Mouse (Mus musculus) heart, embryonic 12.5 days (tissue): ENCODE measurements around the gene Tmem165. TPM values are rescaled to one million over a fixed set of nuclear protein-coding genes. Genes with fewer than 3 reads are reported as not detected.

Experiments
- ATAC-seq: fragments of 200-750 bp; cut with Nextera tagmentation; 2 replicates; pipeline ENCODE4 v1.8.0; 2017; ENCODE audit warnings: moderate TSS enrichment, moderate library complexity; ENCODE audit not compliant: insufficient number of reproducible peaks, low FRiP score
- H3K27ac ChIP-seq: fragments of 300-500 bp; sonication (generic); 2 replicates; pipeline ENCODE4 v1.5.1; 2016; ENCODE audit warnings: mild to moderate bottlenecking, moderate library complexity; ENCODE audit not compliant: poor library complexity, severe bottlenecking
- H3K27me3 ChIP-seq: fragments of 300-500 bp; sonication (generic); replicated peaks from 2 replicates; pipeline ENCODE4 v1.6.1; 2016; ENCODE audit warnings: mild to moderate bottlenecking, moderate library complexity
- H3K36me3 ChIP-seq: fragments of 300-500 bp; sonication (generic); 2 replicates; pipeline ENCODE4 v1.6.1; 2016; ENCODE audit warnings: mild to moderate bottlenecking, moderate library complexity
- H3K4me1 ChIP-seq: fragments of 300-500 bp; sonication (generic); replicated peaks from 2 replicates; pipeline ENCODE4 v1.6.1; 2016; ENCODE audit warnings: mild to moderate bottlenecking
- H3K4me2 ChIP-seq: fragments of 300-500 bp; sonication (generic); 2 replicates; pipeline ENCODE4 v1.6.1; 2016; ENCODE audit warnings: mild to moderate bottlenecking, moderate library complexity
- H3K4me3 ChIP-seq: fragments of 300-500 bp; sonication (generic); 2 replicates; pipeline ENCODE4 v1.5.1; 2016; ENCODE audit warnings: mild to moderate bottlenecking
- H3K9ac ChIP-seq: fragments of 300-500 bp; sonication (generic); 2 replicates; pipeline ENCODE4 v1.6.1; 2016; ENCODE audit warnings: mild to moderate bottlenecking, moderate library complexity
- H3K9me3 ChIP-seq: fragments of 300-500 bp; sonication (generic); replicated peaks from 2 replicates; pipeline ENCODE4 v1.6.1; 2016; ENCODE audit warnings: mild to moderate bottlenecking, moderate library complexity
- WGBS: fragments of 180-500 bp; shearing (Covaris S2); methylation state at CpG from one replicate; pipeline ENCODE4 v1.1.7; 2016; 5-methylcytosine and 5-hydroxymethylcytosine counted together
- polyA plus RNA-seq: library from polyadenylated mRNA; unstranded; fragments of >200 nt; fragmentation: Nextera tagmentation; extraction: Ambion mirVana; gene quantifications from 2 replicates; pipeline ENCODE4 v1.2.1, GENCODE M21; 2016

Gene Tmem165
- polyA plus RNA-seq, 1 experiment from 2014 or later = 112 TPM

DNA sequence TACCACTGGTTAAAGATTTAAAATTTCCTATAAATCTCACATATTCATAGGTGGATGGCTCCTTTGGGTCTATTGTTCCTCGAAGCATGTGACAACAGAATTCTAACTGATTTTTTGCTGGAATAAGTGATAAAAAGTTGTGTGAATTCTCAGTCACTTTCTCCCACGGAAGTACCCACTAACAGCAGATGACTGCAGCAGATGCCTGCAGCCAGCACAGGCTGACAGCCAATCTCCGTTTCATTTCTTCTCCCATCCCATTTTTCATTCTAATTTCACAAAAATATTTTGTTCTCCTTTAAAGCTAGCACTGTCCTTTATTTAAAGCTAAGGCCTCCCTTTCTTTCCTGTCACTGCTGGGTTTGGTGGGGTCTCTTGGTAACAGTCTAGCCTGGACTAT lies 61.7 kb downstream of the Tmem165 start:
- ATAC-seq = no peak
- WGBS = 87% methylated on average over 3 of the region's 3 CpGs
- no peaks in the 10 kb centered on the region for H3K4me1 ChIP-seq
- H3K9ac ChIP-seq = no peak overlapping the region
- H3K36me3 ChIP-seq = peaks cover 13% of the 10 kb centered on the region
- H3K4me3 ChIP-seq = no peak overlapping the region
- no peak overlapping the region for H3K27ac ChIP-seq
- H3K9me3 ChIP-seq = no peaks in the 10 kb centered on the region
- H3K27me3 ChIP-seq = no peaks in the 10 kb centered on the region
- H3K4me2 ChIP-seq = no peak overlapping the region

DNA sequence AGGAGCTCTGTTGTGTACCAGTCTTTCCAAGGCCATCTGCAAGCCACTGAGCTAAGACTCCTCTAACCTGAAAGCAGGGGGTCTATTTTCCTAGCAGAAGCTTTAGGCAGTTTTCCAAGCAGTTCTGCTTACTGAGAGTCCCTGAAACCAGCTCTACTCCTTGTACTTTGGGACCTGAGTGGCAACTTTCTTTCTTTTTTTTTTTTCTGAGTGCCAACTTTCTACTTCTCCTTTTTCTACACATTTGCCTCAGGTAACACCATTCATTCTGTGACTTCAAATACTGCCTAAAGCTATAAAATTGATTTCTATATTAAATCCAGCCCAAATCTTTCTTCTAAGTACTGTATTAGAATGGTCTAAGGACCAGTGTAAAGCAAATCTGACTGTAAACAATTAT lies 62.9 kb downstream of the Tmem165 start:
- Histone ChIP-seq H3K9me3 (no peaks in the 10 kb centered on the region), H3K36me3 (peaks cover 12% of the 10 kb centered on the region), H3K4me1 (no peaks in the 10 kb centered on the region), H3K9ac (no peak overlapping the region), H3K27me3 (no peaks in the 10 kb centered on the region), H3K4me2 (no peak overlapping the region), H3K27ac (no peak overlapping the region), H3K4me3 (no peak overlapping the region)
- no peak for ATAC-seq

DNA sequence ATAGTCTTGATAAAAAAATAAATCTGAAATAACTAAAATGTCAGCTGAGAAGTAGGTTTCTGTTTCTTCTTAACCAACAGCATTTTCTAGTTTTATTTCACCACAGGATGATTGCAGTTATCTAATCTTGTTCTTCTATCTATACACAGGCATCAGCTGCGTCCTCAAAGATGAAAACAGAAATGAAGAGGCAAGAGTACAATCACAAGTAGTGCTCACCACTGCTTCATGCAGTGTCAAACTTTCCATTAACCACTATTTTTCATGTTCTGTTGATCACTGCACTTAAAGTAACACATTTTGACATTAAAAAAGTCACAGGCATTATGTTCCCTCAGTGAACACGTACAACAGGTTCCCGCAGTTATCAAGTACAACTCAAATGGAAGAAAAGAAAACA lies 67.3 kb downstream of the Tmem165 start:
- no peak overlapping the region for H3K9ac ChIP-seq
- H3K27me3 ChIP-seq = no peaks in the 10 kb centered on the region
- no peaks in the 10 kb centered on the region for H3K9me3 ChIP-seq
- H3K4me1 ChIP-seq = no peaks in the 10 kb centered on the region
- H3K36me3 ChIP-seq = peaks cover 7% of the 10 kb centered on the region
- no peak overlapping the region for H3K4me3 ChIP-seq
- H3K27ac ChIP-seq = no peak overlapping the region
- 86% methylated on average over 3 of the region's 3 CpGs for WGBS
- no peak overlapping the region for H3K4me2 ChIP-seq
- ATAC-seq = no peak

Other genes with a start within 250 kb of the Tmem165 start
- gene Kdr, start 205.4 kb upstream of the Tmem165 start, polyA plus RNA-seq = 48.0 and 48.6 TPM in 2 replicates
- gene Srd5a3, start 43.6 kb upstream of the Tmem165 start, polyA plus RNA-seq = 27.2 and 29.1 TPM in 2 replicates
- 13.4 and 14.1 TPM in 2 replicates for gene Clock, start 120.9 kb downstream of the Tmem165 start, polyA plus RNA-seq
- gene Pdcl2, start 147.3 kb downstream of the Tmem165 start, polyA plus RNA-seq = not detected in 2 replicates
- gene Nmu, start 179.9 kb downstream of the Tmem165 start, polyA plus RNA-seq = not detected in 2 replicates